Mouse (Mus musculus) hindbrain, embryonic 12.5 days (tissue): ENCODE measurements around the gene Olfr718-ps1. TPM values are rescaled to one million over a fixed set of nuclear protein-coding genes. Genes with fewer than 3 reads are reported as not detected.

Experiments used
- microRNA-seq: library from miRNA; unstranded; fragments of <30 nt; microRNA quantifications from one replicate; pipeline ENCODE4, GENCODE M21; 2017
- polyA plus RNA-seq: library from polyadenylated mRNA; unstranded; fragments of >200 nt; fragmentation: Nextera tagmentation; extraction: Ambion mirVana; gene quantifications from 2 replicates; pipeline ENCODE4 v1.2.1, GENCODE M21; 2016

The Olfr718-ps1 gene
- polyA plus RNA-seq, 1 experiment from 2014 or later: 0.08 TPM

Small RNAs within 50 kb of the gene (microRNA-seq; reads per million reads assigned to microRNA genes)
- gene Gm44405: not detected

Other genes starting within 250 kb of the Olfr718-ps1 start
- gene Actb, start 240.8 kb downstream of the Olfr718-ps1 start, polyA plus RNA-seq: 14,392 and 16,600 TPM in 2 replicates
- gene Fscn1, start 187.2 kb downstream of the Olfr718-ps1 start, polyA plus RNA-seq: 699 and 764 TPM in 2 replicates
- 49.4 and 51.1 TPM in 2 replicates for gene Rnf216, start 34.6 kb downstream of the Olfr718-ps1 start, polyA plus RNA-seq
- 15.4 and 17.8 TPM in 2 replicates for gene Rbak, start 33.2 kb upstream of the Olfr718-ps1 start, polyA plus RNA-seq
- gene Spdye4b, start 33.4 kb upstream of the Olfr718-ps1 start, polyA plus RNA-seq: not detected in 2 replicates
- not detected in 2 replicates for gene Spdye4a, start 79.3 kb upstream of the Olfr718-ps1 start, polyA plus RNA-seq
- 25.7 and 28.3 TPM in 2 replicates for gene Zfp12, start 87.6 kb upstream of the Olfr718-ps1 start, polyA plus RNA-seq
- gene Zfp316, start 122.4 kb upstream of the Olfr718-ps1 start, polyA plus RNA-seq: 16.9 and 18.6 TPM in 2 replicates
- not detected in 2 replicates for gene Zfp853, start 146.0 kb upstream of the Olfr718-ps1 start, polyA plus RNA-seq
- gene E130309D02Rik, start 167.8 kb upstream of the Olfr718-ps1 start, polyA plus RNA-seq: 48.0 and 55.2 TPM in 2 replicates
- gene Zdhhc4, start 181.7 kb upstream of the Olfr718-ps1 start, polyA plus RNA-seq: 75.3 and 79.6 TPM in 2 replicates
- gene Grid2ip, start 209.8 kb upstream of the Olfr718-ps1 start, polyA plus RNA-seq: 0.08 and 0.95 TPM in 2 replicates